Mouse (Mus musculus) cerebellum, adult 2 months (tissue): ENCODE measurements at regions not wholly inside any gene's neighbourhood (a gene's known extent, or its start where the extent isn't known, plus 50 kb on each side); places are given as distances from the start of the nearest gene placed in this dataset.

Source experiments
- CTCF ChIP-seq: fragments of 200-500 bp; IDR thresholded peaks from 2 replicates; pipeline ENCODE4 v1.5.1; 2011; ENCODE audit warnings: low read depth, mild to moderate bottlenecking, control low read depth, low read length, moderate library complexity, borderline replicate concordance; ENCODE audit not compliant: insufficient read depth
- POLR2A ChIP-seq: fragments of 200-500 bp; IDR thresholded peaks from 2 replicates; pipeline ENCODE4 v1.6.1; 2011; ENCODE audit warnings: low read length, control low read depth, borderline replicate concordance; ENCODE audit not compliant: insufficient read depth

GRCm38 (mm10) chr17:45905596-45905995 is 126.6 kb downstream of the Vegfa start:
- no peak for TF ChIP-seq POLR2A
- TF ChIP-seq CTCF, result no peak
